Mouse (Mus musculus): ENCODE measurements around the gene Otop2. TPM values are rescaled to one million over a fixed set of nuclear protein-coding genes. Genes with fewer than 3 reads are reported as not detected.

Otop2 gene
- polyA plus RNA-seq, 1 experiment from 2014 or later, result not detected

GRCm38 (mm10) chr11:115285282-115285681 is 21.7 kb upstream of the Otop2 start:
- TF ChIP-seq CTCF (IDR thresholded peaks at IDR 0.05), result no peak
- CTCF ChIA-PET, result no interaction called here
- in situ Hi-C loops (cut with MboI; ENCODE audit: low pct_unique_long_range_greater_than_20kb), result no loop called here
- ATAC-seq, result no peak
- H3K27me3 ChIP-seq, result no peaks in the 10 kb centered on the region
- POLR2A ChIA-PET, result no interaction called here
- DNase-seq (ENCODE audit: low read depth, low spot score), result no peak

GRCm38 (mm10) chr11:115286201-115286993 is 20.6 kb upstream of the Otop2 start:
- no peaks in the 10 kb centered on the region for H3K27me3 ChIP-seq
- no peak for TF ChIP-seq CTCF (IDR thresholded peaks at IDR 0.05)
- DNase-seq (ENCODE audit: low read depth, low spot score) (no peak), ATAC-seq (no peak)
- in situ Hi-C loops (cut with MboI; ENCODE audit: low pct_unique_long_range_greater_than_20kb), result no loop called here
- ChIA-PET CTCF (interaction anchor here (1.1 kb wide), 1 partner anchor 84 kb away, joined by 3 read pairs; no protein-coding TSS in a partner anchor), POLR2A (interaction anchor here (0.9 kb wide), 1 partner anchor 11 kb away, joined by 3 read pairs; no protein-coding TSS in a partner anchor)

DNA sequence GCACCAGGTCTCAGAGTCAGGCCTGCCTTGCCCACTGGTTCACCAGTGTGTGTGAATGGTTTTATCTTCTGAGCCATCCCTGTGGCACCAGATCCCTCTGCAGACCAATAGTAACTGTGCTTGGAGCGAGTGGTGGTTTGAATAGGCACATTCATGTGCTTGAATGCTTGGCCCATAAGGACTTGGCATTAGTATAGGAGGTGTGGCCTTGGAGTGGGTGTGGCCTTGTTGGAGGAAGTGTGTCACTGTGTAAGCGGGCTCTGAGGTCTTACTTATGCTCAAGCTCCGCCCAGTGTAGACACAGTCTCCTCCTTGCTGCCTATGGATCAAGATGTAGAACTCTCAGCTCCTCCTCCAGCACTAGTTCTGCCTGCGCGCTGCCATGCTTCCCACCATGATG is 19.6 kb upstream of the Otop2 start:
- DNase-seq (ENCODE audit: low read depth, low spot score) (no peak), ATAC-seq (no peak)
- TF ChIP-seq CTCF (IDR thresholded peaks at IDR 0.05), result no peak
- POLR2A ChIA-PET, result interaction anchor here (0.9 kb wide), 1 partner anchor 12 kb away, joined by 3 read pairs; no protein-coding TSS in a partner anchor
- H3K27me3 ChIP-seq, result no peaks in the 10 kb centered on the region
- CTCF ChIA-PET, result interaction anchor here (1.1 kb wide), 1 partner anchor 85 kb away, joined by 3 read pairs; no protein-coding TSS in a partner anchor
- in situ Hi-C loops (cut with MboI; ENCODE audit: low pct_unique_long_range_greater_than_20kb), result no loop called here

DNA sequence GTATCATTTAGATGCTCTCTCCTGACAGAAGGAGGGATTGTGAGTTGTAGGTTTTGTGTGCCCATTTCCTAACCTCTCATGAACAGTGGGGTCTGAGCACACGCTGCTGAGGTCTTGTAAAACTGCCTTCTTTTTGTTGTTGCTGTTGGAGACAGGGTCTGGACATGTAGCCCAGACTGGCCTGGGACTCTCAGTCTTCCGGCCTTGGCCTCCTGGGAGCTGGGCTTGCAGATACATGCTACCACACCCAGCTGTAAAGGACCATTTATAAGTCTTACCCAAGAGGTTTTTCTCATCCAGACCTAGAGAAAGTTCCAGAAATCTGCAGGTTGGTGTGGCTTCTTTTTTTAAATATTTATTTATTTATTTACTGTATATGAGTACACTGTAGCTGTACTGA is 18.7 kb upstream of the Otop2 start:
- ATAC-seq (no peak), DNase-seq (ENCODE audit: low read depth, low spot score) (no peak)
- TF ChIP-seq CTCF (IDR thresholded peaks at IDR 0.05), result no peak
- ChIA-PET CTCF (no interaction called here), POLR2A (no interaction called here)
- no peaks in the 10 kb centered on the region for H3K27me3 ChIP-seq
- in situ Hi-C loops (cut with MboI; ENCODE audit: low pct_unique_long_range_greater_than_20kb), result no loop called here

DNA sequence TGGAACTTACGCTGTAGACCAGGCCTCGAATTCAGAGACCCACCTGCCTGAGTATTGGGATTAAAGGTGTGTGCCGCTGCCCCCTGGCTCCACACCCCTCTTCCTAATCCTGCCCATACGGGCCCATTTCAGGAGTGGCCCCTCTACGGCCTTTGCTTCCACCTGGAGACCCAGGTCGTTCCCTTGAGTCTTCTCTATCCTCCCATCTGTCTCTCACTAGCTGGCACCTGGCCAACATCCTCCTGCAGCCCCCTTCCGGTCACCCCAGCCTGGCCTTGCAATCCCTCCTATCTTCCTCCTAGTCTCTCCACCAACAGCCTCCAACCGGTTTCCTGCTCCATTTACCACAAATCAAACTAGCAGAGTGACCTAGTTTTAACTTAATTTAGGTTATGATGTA is 17.1 kb upstream of the Otop2 start:
- ATAC-seq (no peak), DNase-seq (ENCODE audit: low read depth, low spot score) (no peak)
- CTCF ChIA-PET, result interaction anchor here (0.9 to 2.6 kb wide), 2 partner anchors 8 to 13 kb away, joined by 3 to 9 read pairs; partner anchors contain the start of gene Fdxr
- POLR2A ChIA-PET, result interaction anchor here (1.0 kb wide), 1 partner anchor 51 kb away, joined by 4 read pairs; no protein-coding TSS in a partner anchor
- TF ChIP-seq CTCF (IDR thresholded peaks at IDR 0.05), result no peak
- no peaks in the 10 kb centered on the region for H3K27me3 ChIP-seq
- in situ Hi-C loops (cut with MboI; ENCODE audit: low pct_unique_long_range_greater_than_20kb), result no loop called here

DNA sequence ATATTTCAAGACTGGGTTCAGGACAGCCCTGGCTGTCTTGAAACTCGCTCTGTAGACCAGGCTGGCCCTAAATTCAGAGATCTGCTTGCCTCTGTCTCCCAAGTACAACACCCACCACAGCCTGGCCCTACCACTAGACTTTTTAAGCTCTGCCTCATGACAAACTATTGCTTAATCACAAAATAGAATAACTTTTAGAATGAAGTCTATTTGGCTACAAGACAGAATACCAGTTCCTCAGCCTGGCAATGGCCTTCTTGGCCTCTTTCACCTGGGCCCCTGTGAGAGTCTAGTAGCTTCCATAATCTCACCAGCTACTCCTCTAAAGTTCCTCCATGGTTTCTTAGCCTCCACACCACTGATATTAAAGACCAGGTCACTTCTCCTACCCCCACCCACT is 16.6 kb upstream of the Otop2 start:
- ChIA-PET POLR2A (interaction anchor here (1.0 to 1.3 kb wide), 2 partner anchors 13 to 51 kb away, joined by 4 read pairs; partner anchors contain the start of gene Fdxr), CTCF (interaction anchor here (0.9 to 2.6 kb wide), 2 partner anchors 9 to 13 kb away, joined by 3 to 9 read pairs; partner anchors contain the start of gene Fdxr)
- no peak for ATAC-seq
- TF ChIP-seq CTCF (IDR thresholded peaks at IDR 0.05), result no peak
- no peaks in the 10 kb centered on the region for H3K27me3 ChIP-seq
- DNase-seq (ENCODE audit: low read depth, low spot score), result no peak
- in situ Hi-C loops (cut with MboI; ENCODE audit: low pct_unique_long_range_greater_than_20kb), result no loop called here

DNA sequence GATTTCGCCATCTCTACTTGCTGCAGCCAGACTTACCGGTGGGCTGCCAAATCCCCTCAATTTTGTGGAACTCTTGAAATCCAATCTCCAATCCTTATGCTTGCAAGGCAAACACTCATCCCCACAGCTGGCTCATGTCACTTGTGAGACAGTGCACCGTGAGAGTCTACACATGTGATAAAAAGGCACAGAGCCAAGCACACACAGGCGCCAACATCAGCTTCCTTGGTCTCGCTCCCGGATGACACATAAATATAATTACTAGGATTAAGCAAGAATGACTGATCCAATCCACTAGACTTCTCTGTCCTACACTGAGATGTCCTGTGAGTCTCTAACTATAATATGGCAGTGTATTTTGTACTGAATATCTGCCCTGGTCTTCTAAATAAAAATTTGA is 16.0 kb upstream of the Otop2 start:
- POLR2A ChIA-PET, result interaction anchor here (1.0 to 1.3 kb wide), 2 partner anchors 14 to 50 kb away, joined by 4 read pairs; partner anchors contain the start of gene Fdxr
- DNase-seq (ENCODE audit: low read depth, low spot score), result no peak
- H3K27me3 ChIP-seq, result no peaks in the 10 kb centered on the region
- CTCF ChIA-PET, result interaction anchor here (0.9 to 2.6 kb wide), 2 partner anchors 9 to 14 kb away, joined by 3 to 9 read pairs; partner anchors contain the start of gene Fdxr
- TF ChIP-seq CTCF (IDR thresholded peaks at IDR 0.05), result no peak
- ATAC-seq, result peak; percentile 12
- in situ Hi-C loops (cut with MboI; ENCODE audit: low pct_unique_long_range_greater_than_20kb), result no loop called here

DNA sequence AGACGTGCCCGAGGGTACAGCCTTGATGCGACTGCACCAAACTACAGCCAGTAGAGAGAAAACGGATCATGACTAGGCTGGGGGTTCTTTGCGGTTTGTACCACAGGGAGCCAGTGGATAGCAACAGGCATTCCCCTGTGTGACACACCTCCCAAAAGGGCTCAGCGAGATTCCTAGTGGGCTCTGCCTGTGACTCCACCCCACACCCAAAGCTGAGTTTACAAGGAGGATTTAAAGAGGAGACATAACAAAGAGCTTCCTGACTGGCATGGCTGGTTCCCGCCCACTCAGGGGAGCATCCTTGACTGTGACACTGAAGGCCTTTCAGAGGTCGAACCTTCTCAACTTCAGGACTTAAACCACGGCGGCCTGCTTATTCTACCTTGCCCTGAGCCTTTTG is 15.5 kb upstream of the Otop2 start:
- no peak for TF ChIP-seq CTCF (IDR thresholded peaks at IDR 0.05)
- no peak for DNase-seq (ENCODE audit: low read depth, low spot score)
- ChIA-PET CTCF (interaction anchor here (2.6 kb wide), 1 partner anchor 15 kb away, joined by 9 read pairs; the partner anchor contains the start of gene Fdxr), POLR2A (interaction anchor here (1.3 kb wide), 1 partner anchor 14 kb away, joined by 4 read pairs; the partner anchor contains the start of gene Fdxr)
- H3K27me3 ChIP-seq, result no peaks in the 10 kb centered on the region
- no peak for ATAC-seq
- in situ Hi-C loops (cut with MboI; ENCODE audit: low pct_unique_long_range_greater_than_20kb), result no loop called here

DNA sequence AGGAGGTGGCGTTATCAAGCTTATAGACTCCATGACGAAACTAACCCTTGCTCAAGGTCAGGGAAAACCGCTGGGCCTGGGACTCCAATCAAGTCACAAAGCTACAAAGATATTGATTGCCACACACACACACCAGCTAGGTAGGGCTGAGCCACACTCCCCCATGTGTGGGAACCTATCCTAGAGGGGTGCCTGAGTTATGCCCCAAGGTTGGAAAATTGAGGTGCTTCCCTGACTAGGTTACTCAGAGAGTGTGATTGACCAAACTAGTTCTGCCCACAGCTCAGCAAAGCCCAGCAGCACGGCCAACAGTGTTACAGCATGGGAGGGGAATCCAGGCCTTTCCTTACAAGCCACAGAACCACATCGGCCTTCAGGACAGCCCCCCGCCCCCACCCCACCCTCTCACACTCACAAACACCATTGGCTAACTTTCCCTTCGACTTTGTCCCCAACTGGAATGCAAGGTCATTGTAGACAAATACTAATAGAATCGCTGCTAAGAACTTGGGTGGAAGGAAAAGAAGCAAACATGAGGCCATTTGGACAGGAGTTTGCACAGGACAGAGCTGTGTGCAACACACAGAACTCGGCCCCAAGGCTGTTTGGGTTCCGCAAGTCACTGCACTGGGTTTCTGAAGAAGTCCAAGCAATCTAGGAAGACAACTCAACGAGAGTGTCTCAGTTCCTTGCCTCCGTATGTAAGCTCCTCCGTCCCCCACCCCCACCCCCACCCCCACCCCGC is 14.2 kb upstream of the Otop2 start:
- ChIA-PET CTCF (interaction anchor here (0.7 to 2.6 kb wide), 2 partner anchors 16 to 29 kb away, joined by 3 to 9 read pairs; partner anchors contain the start of genes Fdxr and Ush1g), POLR2A (no interaction called here)
- no peak for DNase-seq (ENCODE audit: low read depth, low spot score)
- no peak for TF ChIP-seq CTCF (IDR thresholded peaks at IDR 0.05)
- ATAC-seq, result no peak
- in situ Hi-C loops (cut with MboI; ENCODE audit: low pct_unique_long_range_greater_than_20kb), result no loop called here
- H3K27me3 ChIP-seq, result peaks cover 11% of the 10 kb centered on the region

DNA sequence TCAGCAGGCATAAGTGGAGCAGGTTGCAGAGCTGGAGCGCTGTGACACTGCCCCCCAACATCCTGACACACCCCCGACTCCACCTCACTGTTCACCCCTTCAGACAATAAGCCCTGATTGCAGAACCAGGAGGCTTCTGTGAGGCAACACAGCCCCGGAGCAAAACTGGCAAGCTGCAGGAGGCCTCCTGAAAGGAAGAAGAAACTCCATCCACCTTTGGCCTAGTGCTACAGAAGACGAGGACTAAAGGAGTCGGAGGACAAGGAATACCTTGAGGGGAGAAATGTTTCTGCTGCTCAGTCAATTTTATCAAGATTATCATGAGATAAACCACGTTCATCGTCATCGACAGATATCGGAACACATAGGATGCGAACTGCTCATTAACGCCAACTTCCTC is 11.0 kb upstream of the Otop2 start:
- no peak for TF ChIP-seq CTCF (IDR thresholded peaks at IDR 0.05)
- DNase-seq (ENCODE audit: low read depth, low spot score) (no peak), ATAC-seq (no peak)
- POLR2A ChIA-PET, result no interaction called here
- peaks cover 11% of the 10 kb centered on the region for H3K27me3 ChIP-seq
- in situ Hi-C loops (cut with MboI; ENCODE audit: low pct_unique_long_range_greater_than_20kb), result no loop called here
- CTCF ChIA-PET, result no interaction called here
